Mouse (Mus musculus): ENCODE data around the gene Epha6.

DNA sequence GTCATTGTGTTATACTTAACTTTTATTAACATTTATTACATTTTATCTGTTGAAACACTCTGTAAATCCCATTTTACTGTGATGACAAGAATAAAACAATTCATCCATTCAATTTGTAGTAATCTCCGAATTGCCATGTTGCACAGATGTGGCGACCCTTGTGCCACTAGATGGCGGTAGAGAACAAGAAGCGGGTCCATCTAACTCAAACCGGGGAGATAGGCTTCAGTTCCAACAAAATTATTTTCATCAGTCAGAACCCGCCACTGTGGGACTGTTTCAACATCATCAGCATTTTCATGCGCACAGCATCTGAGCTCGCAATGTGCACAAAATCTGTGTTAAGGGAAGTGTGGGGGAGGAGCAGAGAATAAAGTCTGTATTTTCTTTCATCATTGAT, 921.9 kb downstream of the Epha6 start:
- TF ChIP-seq CTCF (IDR thresholded peaks at IDR 0.05; ENCODE audit: control insufficient read depth, insufficient read depth, insufficient read length) (peak; percentile 20), CEBPB (IDR thresholded peaks at IDR 0.05; ENCODE audit: low read depth) (no peak), MAX (IDR thresholded peaks at IDR 0.05) (no peak), USF1 (IDR thresholded peaks at IDR 0.05; ENCODE audit: low read depth) (no peak), MYOD1 (IDR thresholded peaks at IDR 0.05; ENCODE audit: control insufficient read depth, insufficient read length, low read depth) (no peak)

Measured in C2C12 (cell line).